Mouse (Mus musculus) right cerebral cortex, postnatal 36 days (tissue): ENCODE measurements at regions not wholly inside any gene's neighbourhood (a gene's known extent, or its start where the extent isn't known, plus 50 kb on each side); places are given as distances from the start of the nearest gene placed in this dataset.

Experiments used
- DNase-seq, 2 experiments: peaks; one replicate each; pipeline ENCODE4 v3.0.0; 2022; ENCODE audit warnings: low spot score in 2 of 2, mixed read lengths in 1 of 2

DNA sequence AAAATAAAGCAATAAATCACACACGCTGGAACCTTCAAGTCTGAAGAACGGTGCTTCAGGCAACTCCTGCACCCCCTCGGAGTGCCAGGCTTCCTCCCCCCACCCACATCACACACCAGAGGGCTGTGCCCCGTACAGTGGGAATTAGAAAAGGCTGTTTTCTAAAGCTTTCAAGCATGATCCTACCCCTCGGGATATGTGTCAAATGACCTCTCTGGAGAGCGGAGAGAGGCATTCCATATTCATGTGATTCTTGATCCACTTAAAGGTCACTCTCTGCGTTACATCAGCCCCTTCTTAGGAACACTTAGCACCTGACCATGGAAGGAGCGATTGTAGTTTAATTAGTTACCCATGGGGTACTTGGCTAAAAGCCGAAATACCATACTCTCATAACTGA is 119.1 kb upstream of the Slc24a5 start:
- DNase-seq = no peak

- DNase-seq = no peak
These were observed 115.7 kb upstream of the Slc24a5 start for GRCm38 (mm10) chr2:124952212-124952611.

DNA sequence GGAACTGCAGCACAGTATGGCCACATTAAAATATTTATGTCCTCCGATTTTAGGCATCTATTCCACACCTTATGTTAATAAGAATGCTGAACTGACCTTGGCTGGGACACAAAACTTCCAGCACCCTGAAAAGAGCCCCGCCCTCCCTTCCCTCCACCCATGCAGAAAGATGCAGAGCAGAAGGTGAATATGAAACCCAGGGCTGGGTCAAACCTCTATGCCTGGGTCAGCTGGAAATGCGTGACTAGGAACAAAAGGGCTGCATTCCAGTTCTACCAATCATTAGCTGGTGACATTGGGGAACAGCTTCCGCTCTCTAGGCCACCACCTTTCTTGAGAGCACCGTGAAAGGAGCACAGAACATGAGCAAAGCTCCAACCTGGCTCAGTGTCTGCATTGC is 114.9 kb upstream of the Slc24a5 start:
- DNase-seq = no peak

DNA sequence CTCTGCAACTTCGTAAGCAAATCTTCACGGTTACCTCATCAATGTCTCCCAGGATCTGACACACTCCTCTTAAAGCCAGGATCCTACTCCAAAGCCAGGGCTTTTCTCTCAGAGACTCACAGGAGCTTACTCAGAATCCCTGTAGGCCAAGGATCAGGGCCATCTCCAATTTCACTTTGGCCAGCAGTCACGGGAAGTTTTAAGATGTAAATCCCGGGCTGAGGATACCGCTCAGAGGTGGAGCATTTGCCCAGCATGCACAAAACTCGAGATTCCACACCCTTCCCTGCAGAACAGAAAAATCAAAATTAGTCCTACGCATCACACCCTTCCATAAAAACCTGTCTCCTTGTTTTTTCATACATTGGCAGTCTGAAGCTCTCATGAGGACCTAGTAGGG is 112.1 kb upstream of the Slc24a5 start:
- DNase-seq = no peak

DNA sequence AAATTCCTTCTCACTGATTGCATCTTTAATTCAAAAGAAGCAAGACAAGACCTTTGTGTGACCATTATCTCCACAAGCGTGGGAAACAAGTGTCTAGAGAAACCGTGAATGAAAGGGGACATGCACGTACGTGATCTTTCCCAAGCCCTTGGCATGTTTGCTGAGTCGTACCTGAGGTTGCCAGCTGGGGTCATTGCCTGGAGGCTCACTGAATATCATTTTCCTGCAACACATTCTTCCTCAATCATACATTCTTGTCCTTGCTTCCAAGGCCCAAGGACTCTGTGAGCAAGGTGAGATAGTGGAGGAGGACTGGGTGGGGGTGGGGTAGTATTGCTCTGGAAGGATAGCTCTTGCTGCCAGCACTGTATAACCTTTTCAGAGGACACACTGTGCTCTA is 108.5 kb upstream of the Slc24a5 start:
- no peak for DNase-seq

DNA sequence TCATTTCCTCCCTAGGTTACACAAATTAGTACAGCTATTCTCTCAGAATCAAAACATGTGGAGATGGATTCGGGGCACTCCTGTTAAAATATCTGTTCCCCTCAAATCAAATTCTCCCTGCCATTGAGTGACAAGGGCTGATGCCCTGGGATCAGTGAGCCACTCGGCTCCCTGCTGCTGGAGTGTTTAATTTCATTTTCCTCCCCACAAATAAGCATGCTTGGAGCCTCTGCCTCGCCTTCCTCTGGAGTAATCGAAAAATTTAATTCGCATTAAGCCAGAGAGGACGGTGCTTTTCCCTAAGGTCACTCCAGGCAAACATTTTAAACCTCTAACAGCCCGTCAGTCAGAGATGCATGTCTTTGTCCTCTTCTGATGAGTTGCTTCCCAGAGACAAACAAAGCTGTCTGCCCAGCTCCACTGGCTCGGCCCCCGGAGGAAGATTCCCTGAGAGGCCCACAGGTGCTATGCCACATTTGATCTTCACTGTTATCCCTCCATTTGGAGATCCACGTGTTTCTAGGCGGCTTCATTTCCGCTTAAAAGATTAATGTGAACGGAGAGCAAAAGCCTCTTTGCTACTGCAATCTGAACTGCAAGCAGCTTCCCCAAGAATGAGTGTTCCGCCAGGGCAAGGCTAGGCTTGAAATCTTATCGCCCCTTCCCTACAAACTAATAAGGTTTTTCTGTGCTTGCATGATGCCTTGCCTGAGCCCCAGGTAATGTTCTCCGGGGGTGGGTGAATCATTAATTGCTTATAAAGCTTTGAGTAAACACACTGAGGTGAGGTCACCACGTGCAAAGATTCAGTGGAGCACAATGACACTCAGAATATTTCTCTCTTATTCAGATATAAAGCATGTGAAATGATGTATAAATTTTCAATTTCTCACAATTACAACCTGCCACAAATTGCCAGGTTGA is 95.8 kb upstream of the Slc24a5 start:
- no peak for DNase-seq

GRCm38 (mm10) chr2:124975106-124975505 is 92.8 kb upstream of the Slc24a5 start:
- no peak for DNase-seq

DNA sequence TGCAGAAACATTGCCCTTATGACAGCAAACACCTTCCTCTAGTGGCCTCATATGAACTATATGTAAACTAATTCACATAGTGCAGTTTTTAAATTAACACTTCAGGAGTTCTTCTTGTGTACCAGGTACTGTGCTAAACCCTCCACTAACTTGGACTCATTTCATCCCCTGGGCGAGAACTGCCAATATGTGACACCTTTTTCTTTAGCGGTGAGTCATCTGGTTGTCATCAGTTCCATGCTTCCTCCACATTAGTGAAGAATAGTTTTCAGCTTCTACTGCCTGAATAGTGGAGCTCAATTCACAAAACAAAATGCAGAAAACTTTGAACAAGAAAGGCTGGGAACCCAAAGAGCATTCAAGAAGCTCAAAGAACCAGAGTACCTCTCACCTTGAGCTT is 76.9 kb upstream of the Slc24a5 start:
- DNase-seq = peak in 1 of 2 experiments; percentile 5

- DNase-seq = no peak
These were observed 52.9 kb upstream of the Slc24a5 start for GRCm38 (mm10) chr2:125015007-125015406.

DNA sequence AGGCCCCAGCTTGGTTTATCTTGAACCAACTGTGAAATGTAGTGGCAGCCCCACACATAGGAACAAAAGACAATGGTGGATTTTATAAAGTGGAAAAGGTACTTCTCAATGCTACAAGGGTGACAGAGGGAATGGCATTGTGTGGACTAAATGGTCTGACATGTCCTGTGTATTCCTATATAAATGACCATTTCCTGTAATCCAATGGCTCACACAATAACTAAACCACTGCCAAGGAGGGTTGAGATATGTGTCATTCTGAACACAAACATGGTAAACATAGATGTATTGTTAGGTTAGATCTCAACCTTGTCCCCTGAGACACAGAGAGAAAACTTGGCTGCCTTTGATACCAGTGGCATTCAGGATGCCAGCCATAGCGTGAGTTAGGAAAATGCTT is 51.0 kb upstream of the Slc24a5 start:
- DNase-seq = no peak
